Mouse (Mus musculus) lung, adult 2 months (tissue): Measurements from ENCODE around the gene Stim1. TPM values are rescaled to one million over a fixed set of nuclear protein-coding genes. Genes with fewer than 3 reads are reported as not detected.

ENCODE experiments used
- DNase-seq: peaks from one replicate; pipeline ENCODE4 v3.0.0; 2022
- H3K4me1 ChIP-seq: fragments of 200-500 bp; 2 replicates; pipeline ENCODE4 v1.6.1; 2011; ENCODE audit warnings: low read length; ENCODE audit not compliant: control insufficient read depth, insufficient read depth
- H3K4me3 ChIP-seq: fragments of 200-500 bp; replicated peaks from 2 replicates; pipeline ENCODE3; 2011; ENCODE audit warnings: low read depth, mild to moderate bottlenecking, control low read depth, low read length; ENCODE audit errors: extremely low read depth
- CTCF ChIP-seq: fragments of 200-500 bp; IDR thresholded peaks from 2 replicates; pipeline ENCODE4 v1.5.1; 2011; ENCODE audit warnings: mild to moderate bottlenecking, low read length, control low read depth; ENCODE audit not compliant: insufficient read depth
- POLR2A ChIP-seq: fragments of 200-500 bp; IDR thresholded peaks from 2 replicates; pipeline ENCODE4 v1.6.1; 2011; ENCODE audit warnings: low read depth, mild to moderate bottlenecking, control low read depth, low read length, borderline replicate concordance; ENCODE audit errors: extremely low read depth
- WGBS: fragments of 180-500 bp; shearing (Covaris S2); methylation state at CpG from one replicate; pipeline ENCODE4 v1.1.7; 2018; 5-methylcytosine and 5-hydroxymethylcytosine counted together
- polyA plus RNA-seq: library from polyadenylated mRNA; depleted of rRNA; stranded (reverse); fragments of >200 nt; gene quantifications from 2 replicates; pipeline ENCODE4 v1.2.3, GENCODE M21; 2012

Stim1 gene
- polyA plus RNA-seq, 1 experiment = 78.7 TPM

GRCm38 (mm10) chr7:102370526-102370925 is 102.9 kb downstream of the Stim1 start:
- 76% methylated on average over 5 of the region's 5 CpGs for WGBS
- no peak for DNase-seq
- TF ChIP-seq CTCF (no peak), POLR2A (no peak)

GRCm38 (mm10) chr7:102373382-102374072 is 105.9 kb downstream of the Stim1 start:
- DNase-seq = no peak
- no peak for TF ChIP-seq CTCF
- no peak for TF ChIP-seq POLR2A
- Histone ChIP-seq H3K4me3 (no peak overlapping the region), H3K4me1 (no peaks in the 10 kb centered on the region)
- 93% methylated on average over 3 of the region's 3 CpGs for WGBS

More at GRCm38 (mm10) chr7:102370526-102370925, 102.9 kb downstream of the Stim1 start:
- Histone ChIP-seq H3K4me3 (no peak overlapping the region), H3K4me1 (no peaks in the 10 kb centered on the region)

GRCm38 (mm10) chr7:102383221-102383620 is 115.6 kb downstream of the Stim1 start:
- WGBS = 83% methylated on average over 7 of the region's 7 CpGs
- TF ChIP-seq POLR2A (no peak), CTCF (no peak)
- no peak for DNase-seq
- Histone ChIP-seq H3K4me3 (no peak overlapping the region), H3K4me1 (no peaks in the 10 kb centered on the region; the same call in 1 of the 2 replicates)

GRCm38 (mm10) chr7:102385973-102386372 is 118.4 kb downstream of the Stim1 start:
- 93% methylated on average over 3 of the region's 3 CpGs for WGBS
- peaks cover 2% of the 10 kb centered on the region for H3K4me1 ChIP-seq
- no peak for DNase-seq
- TF ChIP-seq CTCF (no peak), POLR2A (no peak)
- no peak overlapping the region for H3K4me3 ChIP-seq

GRCm38 (mm10) chr7:102389082-102389481 is 121.5 kb downstream of the Stim1 start:
- WGBS = 30% methylated on average over 5 of the region's 5 CpGs
- TF ChIP-seq CTCF = no peak
- no peak for TF ChIP-seq POLR2A
- DNase-seq = no peak
- Histone ChIP-seq H3K4me1 (peaks cover 2% of the 10 kb centered on the region), H3K4me3 (no peak overlapping the region)

GRCm38 (mm10) chr7:102393898-102394297 is 126.3 kb downstream of the Stim1 start:
- no peak for DNase-seq
- Histone ChIP-seq H3K4me1 (peaks cover 2% of the 10 kb centered on the region), H3K4me3 (no peak overlapping the region)
- TF ChIP-seq CTCF (no peak), POLR2A (no peak)
- WGBS = 69% methylated on average over 2 of the region's 2 CpGs

GRCm38 (mm10) chr7:102395894-102396293 is 128.3 kb downstream of the Stim1 start:
- no peak for TF ChIP-seq POLR2A
- TF ChIP-seq CTCF = no peak
- no peak for DNase-seq
- WGBS = 41% methylated on average over 7 of the region's 7 CpGs
- peaks cover 2% of the 10 kb centered on the region; the same call in 1 of the 2 replicates for H3K4me1 ChIP-seq
- H3K4me3 ChIP-seq = no peak overlapping the region

- WGBS = 88% methylated on average over 3 of the region's 3 CpGs
- TF ChIP-seq POLR2A = no peak
- TF ChIP-seq CTCF = no peak
- H3K4me3 ChIP-seq = no peak overlapping the region
- DNase-seq = no peak
- H3K4me1 ChIP-seq = peaks cover 2% of the 10 kb centered on the region; the same call in 1 of the 2 replicates
Measured at GRCm38 (mm10) chr7:102396331-102396730, 128.7 kb downstream of the Stim1 start.

- Histone ChIP-seq H3K4me1 (peaks cover 2% of the 10 kb centered on the region; the same call in 1 of the 2 replicates), H3K4me3 (no peak overlapping the region)
- no peak for DNase-seq
- no peak for TF ChIP-seq POLR2A
- no peak for TF ChIP-seq CTCF
- 73% methylated on average over 3 of the region's 3 CpGs for WGBS
Measured at GRCm38 (mm10) chr7:102399180-102399731, 131.7 kb downstream of the Stim1 start.

- H3K4me3 ChIP-seq = no peak overlapping the region
- TF ChIP-seq CTCF (no peak), POLR2A (no peak)
- no peaks in the 10 kb centered on the region for H3K4me1 ChIP-seq
- whole genome bisulfite sequencing = 91% methylated on average over 2 of the region's 2 CpGs
- no peak for DNase-seq
Measured at GRCm38 (mm10) chr7:102404118-102404517, 136.5 kb downstream of the Stim1 start.
